Mouse (Mus musculus) heart, embryonic 11.5 days (tissue): ENCODE data around the gene Farp2. TPM values are rescaled to one million over a fixed set of nuclear protein-coding genes. Genes with fewer than 3 reads are reported as not detected.

ENCODE experiments used
- ATAC-seq: fragments of 200-750 bp; cut with Nextera tagmentation; replicated peaks from 2 replicates; pipeline ENCODE4 v1.8.0; 2017; ENCODE audit warnings: moderate library complexity; ENCODE audit not compliant: insufficient number of reproducible peaks, low FRiP score, low TSS enrichment
- H3K27ac ChIP-seq: fragments of 300-500 bp; sonication (generic); 2 replicates; pipeline ENCODE4 v1.5.1; 2014; ENCODE audit warnings: mild to moderate bottlenecking, low read depth, low read length
- H3K27me3 ChIP-seq: fragments of 300-500 bp; sonication (generic); 2 replicates; pipeline ENCODE4 v1.6.1; 2014; ENCODE audit warnings: mild to moderate bottlenecking, low read length, mixed read lengths; ENCODE audit not compliant: control insufficient read depth, insufficient read depth
- H3K36me3 ChIP-seq: fragments of 300-500 bp; sonication (generic); 2 replicates; pipeline ENCODE4 v1.6.1; 2014; ENCODE audit warnings: mild to moderate bottlenecking, low read length, moderate library complexity, mixed read lengths; ENCODE audit not compliant: control insufficient read depth, insufficient read depth
- H3K4me1 ChIP-seq: fragments of 300-500 bp; sonication (generic); 2 replicates; pipeline ENCODE4 v1.6.1; 2014; ENCODE audit warnings: low read length; ENCODE audit not compliant: control insufficient read depth, insufficient read depth
- H3K4me2 ChIP-seq: fragments of 300-500 bp; sonication (generic); 2 replicates; pipeline ENCODE4 v1.6.1; 2014; ENCODE audit warnings: mild to moderate bottlenecking, moderate library complexity
- H3K4me3 ChIP-seq: fragments of 300-500 bp; sonication (generic); 2 replicates; pipeline ENCODE4 v1.5.1; 2014; ENCODE audit warnings: low read depth, low read length
- H3K9ac ChIP-seq: fragments of 300-500 bp; sonication (generic); 2 replicates; pipeline ENCODE4 v1.6.1; 2014; ENCODE audit warnings: mild to moderate bottlenecking, low read depth, low read length, moderate library complexity
- H3K9me3 ChIP-seq: fragments of 300-500 bp; sonication (generic); replicated peaks from 2 replicates; pipeline ENCODE4 v1.6.1; 2016; ENCODE audit warnings: low read length; ENCODE audit not compliant: control insufficient read depth
- WGBS: fragments of 180-500 bp; shearing (Covaris S2); extraction: QIAGEN DNeasy Blood & Tissue Kit; methylation state at CpG from one replicate; pipeline ENCODE4 v1.1.7; 2014; ENCODE audit not compliant: insufficient replicate concordance; 5-methylcytosine and 5-hydroxymethylcytosine counted together
- polyA plus RNA-seq: library from polyadenylated mRNA; unstranded; fragments of >200 nt; fragmentation: Nextera tagmentation; extraction: Ambion mirVana; gene quantifications from 2 replicates; pipeline ENCODE4 v1.2.1, GENCODE M21; 2014

Farp2 gene
- polyA plus RNA-seq, 1 experiment from 2014 or later: 4.8 TPM

DNA sequence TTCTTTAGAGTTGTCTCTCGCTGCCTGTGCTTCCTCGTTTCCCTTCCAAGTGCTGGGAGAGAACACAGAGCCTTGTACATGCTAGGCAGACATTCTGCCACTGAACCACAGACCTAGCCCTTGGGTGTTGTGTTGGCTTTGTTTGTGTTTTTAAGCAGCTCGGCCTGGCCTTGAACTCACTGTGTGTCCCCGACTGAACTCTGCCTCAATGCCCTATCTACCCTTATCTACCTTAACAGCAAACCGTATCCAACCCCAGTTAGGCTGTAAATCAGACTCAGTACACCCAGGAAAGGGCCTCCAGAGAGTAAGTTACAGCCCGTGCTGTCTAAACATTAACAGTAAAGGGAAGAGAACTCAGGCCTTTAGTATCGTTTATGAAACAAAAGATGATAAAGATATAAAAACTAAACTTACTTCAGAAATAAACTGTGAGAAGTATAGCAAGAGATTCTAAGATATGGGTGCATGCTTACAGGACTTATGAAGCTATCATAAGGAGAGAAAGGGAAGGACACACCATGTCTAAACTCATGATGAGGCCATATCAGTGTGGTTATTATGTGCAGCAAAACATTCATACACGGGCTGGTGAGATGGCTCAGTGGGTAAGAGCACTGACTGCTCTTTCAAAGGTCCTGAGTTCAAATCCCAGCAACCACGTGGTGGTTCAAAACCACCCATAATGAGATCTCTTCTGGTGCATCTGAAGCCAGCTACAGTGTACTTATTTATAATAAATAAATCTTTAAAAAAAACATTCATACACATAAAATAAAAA, 56.0 kb downstream of the Farp2 start:
- Histone ChIP-seq H3K4me2 (no peak overlapping the region), H3K9ac (no peak overlapping the region), H3K27ac (no peak overlapping the region), H3K4me1 (no peaks in the 10 kb centered on the region), H3K4me3 (no peak overlapping the region), H3K27me3 (no peaks in the 10 kb centered on the region), H3K36me3 (no peaks in the 10 kb centered on the region), H3K9me3 (no peaks in the 10 kb centered on the region)
- no peak for ATAC-seq
- WGBS: 73% methylated on average over 9 of the region's 9 CpGs

- WGBS: 70% methylated on average over 3 of the region's 3 CpGs
- no peaks in the 10 kb centered on the region for H3K27me3 ChIP-seq
- H3K4me2 ChIP-seq: no peak overlapping the region
- H3K27ac ChIP-seq: no peak overlapping the region
- H3K9ac ChIP-seq: no peak overlapping the region
- no peak for ATAC-seq
- no peak overlapping the region for H3K4me3 ChIP-seq
- H3K4me1 ChIP-seq: no peaks in the 10 kb centered on the region
- no peaks in the 10 kb centered on the region for H3K9me3 ChIP-seq
- H3K36me3 ChIP-seq: no peaks in the 10 kb centered on the region
Observed at GRCm38 (mm10) chr1:93577066-93577465, 65.2 kb downstream of the Farp2 start.

- ATAC-seq: no peak
- H3K9me3 ChIP-seq: no peaks in the 10 kb centered on the region
- no peak overlapping the region for H3K4me2 ChIP-seq
- H3K4me1 ChIP-seq: no peaks in the 10 kb centered on the region
- no peaks in the 10 kb centered on the region for H3K36me3 ChIP-seq
- H3K4me3 ChIP-seq: no peak overlapping the region
- no peak overlapping the region for H3K27ac ChIP-seq
- no peak overlapping the region for H3K9ac ChIP-seq
- 70% methylated on average over 4 of the region's 4 CpGs for WGBS
- no peaks in the 10 kb centered on the region for H3K27me3 ChIP-seq
Observed at GRCm38 (mm10) chr1:93577861-93578260, 66.0 kb downstream of the Farp2 start.

GRCm38 (mm10) chr1:93581545-93581944, 69.7 kb downstream of the Farp2 start:
- 90% methylated on average over 7 of the region's 7 CpGs for WGBS

DNA sequence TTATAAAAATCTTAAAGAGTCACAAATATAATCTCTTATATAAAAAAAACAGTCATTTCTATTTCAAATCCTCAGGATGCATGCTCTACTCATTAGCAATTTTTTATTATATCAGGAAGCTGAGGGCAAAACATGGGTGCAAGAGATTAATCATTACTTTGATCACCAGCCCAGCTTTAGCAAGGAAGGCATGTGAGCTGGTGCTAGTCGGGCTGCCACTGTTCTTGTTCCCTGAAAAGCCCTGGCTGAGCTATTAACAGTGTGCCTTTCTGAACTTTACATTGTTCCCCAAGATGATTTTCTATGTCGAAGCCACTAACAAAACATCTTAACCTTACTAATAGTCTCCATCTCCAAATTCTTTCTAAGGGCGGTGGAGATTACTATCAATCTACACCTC, 76.5 kb downstream of the Farp2 start:
- no peak for ATAC-seq
- 73% methylated on average over 3 of the region's 3 CpGs for WGBS

More at GRCm38 (mm10) chr1:93581545-93581944, 69.7 kb downstream of the Farp2 start:
- Histone ChIP-seq H3K9me3 (no peaks in the 10 kb centered on the region), H3K36me3 (peaks cover 4% of the 10 kb centered on the region; the same call in 1 of the 2 replicates), H3K4me3 (no peak overlapping the region), H3K27ac (no peak overlapping the region), H3K27me3 (no peaks in the 10 kb centered on the region), H3K4me1 (no peaks in the 10 kb centered on the region), H3K4me2 (no peak overlapping the region), H3K9ac (no peak overlapping the region)
- ATAC-seq: no peak

GRCm38 (mm10) chr1:93593960-93594359, 82.1 kb downstream of the Farp2 start:
- Histone ChIP-seq H3K4me3 (no peak overlapping the region), H3K9me3 (no peaks in the 10 kb centered on the region), H3K4me1 (no peaks in the 10 kb centered on the region), H3K36me3 (peaks cover 2% of the 10 kb centered on the region; the same call in 1 of the 2 replicates), H3K27me3 (no peaks in the 10 kb centered on the region), H3K27ac (no peak overlapping the region), H3K4me2 (no peak overlapping the region), H3K9ac (no peak overlapping the region)
- no peak for ATAC-seq

More for the DNA sequence above, 76.5 kb downstream of the Farp2 start:
- no peak overlapping the region for H3K4me3 ChIP-seq
- H3K27me3 ChIP-seq: no peaks in the 10 kb centered on the region
- no peak overlapping the region for H3K27ac ChIP-seq
- no peaks in the 10 kb centered on the region for H3K9me3 ChIP-seq
- H3K4me1 ChIP-seq: no peaks in the 10 kb centered on the region
- peaks cover 6% of the 10 kb centered on the region for H3K36me3 ChIP-seq
- no peak overlapping the region for H3K9ac ChIP-seq
- no peak overlapping the region for H3K4me2 ChIP-seq

DNA sequence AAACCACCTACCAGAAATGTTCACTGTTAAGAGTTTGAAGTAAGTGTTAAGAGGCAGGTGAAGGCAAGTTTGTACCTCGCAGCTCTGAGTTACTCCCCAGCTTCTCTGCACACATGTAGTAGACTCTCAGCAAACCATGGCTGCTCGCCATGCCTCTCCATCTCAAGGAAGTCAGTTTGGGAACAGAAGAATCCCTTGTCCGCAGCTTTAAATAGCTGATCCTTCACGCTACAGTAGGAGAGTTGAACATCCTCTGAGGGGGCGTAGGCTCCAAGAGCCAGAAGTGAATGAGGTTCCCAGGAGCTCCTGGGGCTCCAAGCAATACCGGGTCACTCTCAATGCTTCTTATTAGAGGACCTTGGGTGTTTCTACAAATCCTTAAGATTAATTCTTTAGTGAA, 84.0 kb downstream of the Farp2 start:
- no peak overlapping the region for H3K27ac ChIP-seq
- no peak for ATAC-seq
- 71% methylated on average over 6 of the region's 6 CpGs for WGBS
- no peaks in the 10 kb centered on the region for H3K27me3 ChIP-seq
- H3K4me1 ChIP-seq: no peaks in the 10 kb centered on the region
- peaks cover 2% of the 10 kb centered on the region; the same call in 1 of the 2 replicates for H3K36me3 ChIP-seq
- no peak overlapping the region for H3K4me3 ChIP-seq
- H3K9ac ChIP-seq: no peak overlapping the region
- H3K9me3 ChIP-seq: no peaks in the 10 kb centered on the region
- H3K4me2 ChIP-seq: no peak overlapping the region

- 76% methylated on average over 4 of the region's 4 CpGs for whole genome bisulfite sequencing
- Histone ChIP-seq H3K4me2 (no peak overlapping the region), H3K9me3 (no peaks in the 10 kb centered on the region), H3K27me3 (no peaks in the 10 kb centered on the region), H3K9ac (no peak overlapping the region), H3K4me3 (no peak overlapping the region), H3K4me1 (no peaks in the 10 kb centered on the region), H3K36me3 (no peaks in the 10 kb centered on the region), H3K27ac (no peak overlapping the region)
- ATAC-seq: no peak
Observed at GRCm38 (mm10) chr1:93602911-93603310, 91.0 kb downstream of the Farp2 start.

DNA sequence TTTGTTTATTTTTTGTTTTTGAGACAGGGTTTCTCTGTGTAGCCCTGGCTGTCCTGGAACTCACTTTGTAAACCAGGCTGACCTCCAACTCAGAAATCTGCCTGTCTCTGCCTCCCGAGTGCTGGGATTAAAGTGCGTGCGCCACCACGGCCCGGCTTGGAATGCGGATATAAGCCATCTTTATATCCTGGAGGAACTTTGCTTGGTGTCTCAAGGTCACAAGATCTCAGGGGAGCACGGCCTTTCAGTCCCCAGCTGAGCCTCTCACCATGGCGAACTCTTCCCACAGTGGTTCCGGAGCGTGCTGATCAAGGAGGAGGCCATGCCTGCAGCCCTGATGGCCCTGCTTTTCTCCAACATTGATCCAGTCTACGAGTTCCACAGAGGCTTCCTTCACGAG, 92.0 kb downstream of the Farp2 start:
- H3K27me3 ChIP-seq: no peaks in the 10 kb centered on the region
- H3K4me1 ChIP-seq: no peaks in the 10 kb centered on the region
- no peak overlapping the region for H3K4me2 ChIP-seq
- H3K9ac ChIP-seq: no peak overlapping the region
- WGBS: 91% methylated on average over 12 of the region's 12 CpGs
- no peak overlapping the region for H3K4me3 ChIP-seq
- no peaks in the 10 kb centered on the region for H3K9me3 ChIP-seq
- H3K36me3 ChIP-seq: no peaks in the 10 kb centered on the region
- no peak overlapping the region for H3K27ac ChIP-seq
- ATAC-seq: no peak
